Mouse (Mus musculus): ENCODE results near the gene Rhpn2.

DNA sequence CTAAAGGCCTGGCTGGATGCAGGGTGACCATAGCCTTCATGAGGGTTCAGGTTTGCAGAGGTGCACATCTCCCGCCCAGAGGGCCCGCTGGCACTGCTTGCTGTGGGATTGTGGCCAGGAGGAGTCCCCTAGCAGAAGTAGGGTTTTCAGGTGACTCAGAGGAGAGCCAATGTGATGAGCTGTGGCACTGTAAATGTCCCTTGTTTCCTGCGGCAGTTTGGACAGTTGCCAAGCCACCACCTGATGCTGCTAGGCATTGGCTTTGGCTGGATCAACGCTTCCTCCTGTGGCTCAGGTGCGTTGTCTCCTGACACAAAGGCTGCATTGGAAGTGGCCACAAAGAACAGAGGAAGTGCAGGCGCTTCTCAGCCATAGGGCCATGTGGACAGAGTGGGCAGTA is 7.3 kb downstream of the Rhpn2 start:
- TF ChIP-seq CTCF (IDR thresholded peaks at IDR 0.05; ENCODE audit: control insufficient read depth, insufficient read depth, low read length) (no peak), POLR2A (IDR thresholded peaks at IDR 0.05; ENCODE audit: borderline replicate concordance, control insufficient read depth, low read depth, low read length) (no peak)

Measured in bone marrow, adult 2 months (tissue).